Mouse (Mus musculus): ENCODE data around the gene Wwox. TPM values are rescaled to one million over a fixed set of nuclear protein-coding genes. Genes with fewer than 3 reads are reported as not detected.
A peak's percentile ranks its signal among the peaks of the same experiment; 100 is the strongest.

Gene Wwox
- total RNA-seq, 1 experiment from 2014 or later, result 11.8 TPM

- ATAC-seq (replicated peaks; ENCODE audit: low read depth, poor library complexity, severe bottlenecking), result no peak
Measured at GRCm38 (mm10) chr8:115033194-115033593, 593.7 kb downstream of the Wwox start.

DNA sequence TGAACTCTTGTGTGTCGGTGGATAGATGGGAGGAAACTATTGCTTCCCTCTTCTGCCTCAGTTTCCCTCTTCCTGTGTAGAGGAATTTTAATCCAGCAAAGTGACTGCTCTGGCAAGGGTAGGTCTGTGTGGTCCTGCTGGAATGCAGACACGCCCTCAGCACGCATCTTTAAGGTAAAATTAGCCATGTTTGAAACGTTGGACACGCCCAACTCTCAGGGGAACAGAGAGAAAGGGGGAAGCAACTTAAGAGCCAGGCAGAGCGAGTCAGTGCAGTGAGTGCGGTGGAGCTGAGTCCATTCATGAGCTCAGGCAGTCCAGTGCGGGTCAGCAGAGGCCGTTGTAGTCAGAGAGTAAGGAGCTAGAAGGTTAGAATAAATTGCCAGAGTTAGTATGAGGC, 596.6 kb downstream of the Wwox start:
- no peak for ATAC-seq (replicated peaks; ENCODE audit: low read depth, poor library complexity, severe bottlenecking)

DNA sequence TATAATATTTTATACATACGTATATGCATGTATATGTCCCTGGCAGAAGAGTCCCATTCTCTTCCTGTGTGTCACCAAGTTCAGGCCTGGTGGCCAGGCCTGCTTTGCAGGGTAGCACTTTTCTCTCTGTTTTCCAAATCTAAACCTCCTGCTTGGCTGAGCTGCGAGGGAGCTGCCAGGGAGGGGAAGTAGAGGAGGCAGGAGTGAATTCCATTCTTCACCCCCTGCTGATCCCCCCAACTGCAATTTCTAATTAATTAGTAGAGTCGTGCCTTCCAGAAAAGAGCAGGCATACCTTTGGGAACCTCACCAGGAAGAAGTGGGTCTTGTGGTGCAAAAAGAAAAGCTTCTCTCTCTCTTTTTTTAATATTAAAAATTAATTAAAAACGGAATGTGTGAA, 599.0 kb downstream of the Wwox start:
- no peak for ATAC-seq (replicated peaks; ENCODE audit: low read depth, poor library complexity, severe bottlenecking)

DNA sequence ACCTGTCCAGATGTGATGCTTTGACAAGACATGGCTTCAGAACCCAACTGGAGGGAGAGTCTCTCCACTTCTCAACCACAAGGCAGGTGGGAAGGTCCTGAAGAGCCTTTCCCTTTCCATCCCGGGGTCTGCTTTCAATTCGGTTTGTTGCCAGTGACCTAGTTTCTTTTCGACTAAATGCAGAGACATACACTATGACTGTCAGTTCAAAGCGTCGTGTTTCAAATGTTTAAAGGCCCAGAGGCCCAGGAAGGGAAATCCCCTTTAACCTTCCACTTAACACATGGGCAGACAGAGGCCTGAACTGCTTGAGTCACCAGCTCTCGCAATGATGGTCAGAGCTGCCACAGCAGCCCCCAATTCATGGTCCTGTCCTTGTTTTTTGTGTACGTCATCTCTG, 606.3 kb downstream of the Wwox start:
- no peak for ATAC-seq (replicated peaks; ENCODE audit: low read depth, poor library complexity, severe bottlenecking)

DNA sequence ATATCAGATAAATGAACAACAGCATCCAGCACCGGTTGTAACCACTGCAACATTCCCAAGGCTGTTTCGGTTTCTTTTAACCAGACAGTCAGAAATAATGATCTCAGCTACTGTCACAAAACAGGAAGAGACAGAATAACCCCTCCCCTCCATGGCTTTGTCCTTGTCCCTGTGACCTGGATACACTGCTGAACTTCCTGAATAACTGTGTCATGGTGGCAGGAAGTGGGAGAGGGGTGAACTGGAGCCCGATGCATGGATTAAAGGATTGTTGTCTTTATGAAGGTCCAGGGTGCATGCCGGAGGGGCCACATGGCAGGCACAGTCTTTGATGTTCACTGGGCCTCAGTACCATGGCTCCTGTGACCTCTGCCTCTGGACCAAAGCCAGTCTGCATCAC, 607.0 kb downstream of the Wwox start:
- ATAC-seq (replicated peaks; ENCODE audit: low read depth, poor library complexity, severe bottlenecking), result 0 out of 2 replicates have a peak, but pooled peaks have one; percentile 22

GRCm38 (mm10) chr8:115058193-115058835, 618.9 kb downstream of the Wwox start:
- ATAC-seq (replicated peaks; ENCODE audit: low read depth, poor library complexity, severe bottlenecking), result no peak

GRCm38 (mm10) chr8:115063623-115064022, 624.2 kb downstream of the Wwox start:
- no peak for ATAC-seq (replicated peaks; ENCODE audit: low read depth, poor library complexity, severe bottlenecking)

DNA sequence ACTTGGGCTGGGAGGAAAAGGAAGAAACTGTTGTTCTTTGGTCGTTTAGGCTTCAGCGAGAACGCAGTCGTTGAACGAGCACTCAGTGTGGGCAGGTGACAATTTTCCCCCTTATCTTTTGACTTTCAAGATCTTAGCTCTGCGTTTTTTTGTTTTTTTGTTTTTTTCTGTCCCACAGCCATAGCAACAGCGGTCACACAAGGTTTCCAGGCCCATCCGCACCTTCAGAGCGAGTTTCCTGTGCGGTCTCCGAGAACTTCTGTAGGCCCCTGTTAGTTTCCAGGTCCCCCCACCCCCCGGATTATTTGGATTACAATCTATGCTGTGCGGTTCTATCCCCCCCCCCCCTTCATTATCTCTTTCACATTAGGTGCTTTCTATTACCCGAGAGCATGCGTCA, 625.2 kb downstream of the Wwox start:
- no peak for ATAC-seq (replicated peaks; ENCODE audit: low read depth, poor library complexity, severe bottlenecking)

GRCm38 (mm10) chr8:115065386-115065785, 625.9 kb downstream of the Wwox start:
- ATAC-seq (replicated peaks; ENCODE audit: low read depth, poor library complexity, severe bottlenecking), result no peak

DNA sequence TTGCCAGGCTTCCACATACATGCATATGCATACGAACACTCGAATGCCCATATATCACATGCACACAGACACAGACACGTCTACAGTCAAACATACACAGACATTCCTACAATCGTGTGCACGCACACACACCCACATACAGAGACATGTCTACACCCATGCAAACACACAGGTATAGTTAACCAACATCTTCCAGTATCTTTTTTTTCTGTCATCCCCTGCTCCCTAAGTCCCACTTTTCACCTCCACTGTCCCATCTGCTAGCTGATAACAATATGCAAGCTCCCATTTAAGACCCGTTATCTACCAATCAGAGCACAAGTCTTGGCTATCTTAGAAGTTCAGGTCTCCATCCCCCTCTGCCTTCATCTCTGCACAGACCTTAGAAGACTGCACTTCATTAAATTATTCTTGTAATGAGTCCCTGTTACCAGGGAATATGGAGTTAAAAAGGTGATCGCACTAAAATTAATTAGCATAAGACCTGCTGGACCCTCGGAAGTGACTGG, 627.1 kb downstream of the Wwox start:
- no peak for ATAC-seq (replicated peaks; ENCODE audit: low read depth, poor library complexity, severe bottlenecking)

- ATAC-seq (replicated peaks; ENCODE audit: low read depth, poor library complexity, severe bottlenecking), result no peak; the same call in 1 of the 2 replicates
Measured at GRCm38 (mm10) chr8:115068723-115069122, 629.3 kb downstream of the Wwox start.

DNA sequence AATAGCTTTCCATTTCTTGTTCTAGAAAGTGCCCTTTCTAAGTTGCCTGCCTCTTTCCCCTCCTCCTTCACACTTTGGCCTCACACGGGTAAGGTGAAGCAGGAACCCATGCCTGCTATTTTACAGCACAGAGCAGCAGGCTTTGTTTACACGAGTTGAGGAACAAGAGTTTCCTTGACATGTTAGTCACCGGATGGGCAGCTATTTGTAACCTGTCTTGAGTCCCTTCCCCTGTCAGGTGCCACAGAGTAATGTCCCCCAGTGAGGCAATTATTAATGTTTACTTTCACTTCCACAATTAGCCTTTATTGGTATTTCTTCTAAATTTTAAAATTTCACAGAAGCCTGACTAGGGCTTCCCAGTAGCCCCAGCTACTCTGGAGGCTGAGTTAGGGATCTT, 630.8 kb downstream of the Wwox start:
- 0 out of 2 replicates have a peak, but pooled peaks have one; percentile 22 for ATAC-seq (replicated peaks; ENCODE audit: low read depth, poor library complexity, severe bottlenecking)

- no peak for ATAC-seq (replicated peaks; ENCODE audit: low read depth, poor library complexity, severe bottlenecking)
Measured at GRCm38 (mm10) chr8:115071231-115071630, 631.8 kb downstream of the Wwox start.

DNA sequence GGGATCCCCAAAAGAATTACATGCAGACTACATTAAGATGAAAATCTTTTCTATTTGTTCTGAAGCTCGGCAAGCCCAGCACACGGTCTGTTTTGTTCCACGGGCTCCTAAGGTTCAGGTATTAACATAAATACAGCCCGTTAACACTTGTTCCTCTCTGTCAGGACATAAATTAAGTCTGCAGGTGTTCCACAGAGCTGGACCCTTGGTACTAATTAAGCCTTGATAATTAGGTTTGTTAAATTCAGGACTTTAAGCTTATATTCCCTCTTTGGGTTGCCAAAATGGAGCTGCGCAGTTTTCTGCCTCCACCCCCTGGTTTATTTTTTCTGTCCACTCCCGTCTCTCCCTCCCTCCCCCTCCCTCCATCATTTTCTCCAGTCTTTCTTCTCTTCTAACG, 638.8 kb downstream of the Wwox start:
- ATAC-seq (replicated peaks; ENCODE audit: low read depth, poor library complexity, severe bottlenecking), result no peak

DNA sequence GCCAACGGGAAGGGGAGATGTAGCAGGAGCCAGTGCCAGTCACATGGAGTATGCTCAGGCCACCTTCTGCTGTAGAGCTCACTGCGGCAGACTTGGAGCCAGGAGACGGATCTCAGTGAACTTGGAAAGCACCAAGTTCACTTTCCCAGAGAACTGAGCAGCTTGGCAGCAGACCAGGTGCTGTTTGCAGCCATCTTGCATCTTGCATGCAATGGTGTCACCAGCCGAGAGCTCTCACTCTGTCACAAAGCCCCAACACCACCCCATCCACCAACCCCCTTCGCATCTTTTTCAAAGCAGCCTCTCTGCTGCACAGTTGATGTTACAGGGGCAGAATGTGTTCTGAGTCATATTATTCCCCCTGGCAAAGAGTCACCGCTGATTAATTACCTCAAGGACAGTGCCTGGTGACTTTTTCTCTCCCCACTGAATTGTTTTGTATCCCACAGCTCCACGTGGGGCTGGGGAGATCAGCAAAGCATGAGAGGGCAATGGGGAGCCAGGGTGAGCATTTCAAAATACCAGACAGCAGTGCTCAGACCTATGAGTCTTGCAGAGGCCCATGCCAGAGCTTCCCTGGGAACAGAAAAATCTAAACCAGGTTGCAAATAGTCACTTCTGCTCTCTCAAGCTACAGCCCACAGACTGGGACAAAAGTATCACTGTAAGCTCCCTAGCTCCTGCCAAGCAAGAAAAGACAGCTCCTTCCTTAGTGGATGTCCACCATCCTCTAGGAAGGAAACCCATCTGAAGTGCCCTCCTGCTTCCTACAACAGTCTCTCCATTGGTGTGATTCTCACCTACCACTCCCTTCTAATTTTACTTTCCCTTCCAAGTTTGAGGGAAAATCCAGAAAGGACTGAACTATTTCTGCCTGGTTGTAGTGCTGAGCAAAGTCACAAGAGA, 642.1 kb downstream of the Wwox start:
- no peak for ATAC-seq (replicated peaks; ENCODE audit: low read depth, poor library complexity, severe bottlenecking)

DNA sequence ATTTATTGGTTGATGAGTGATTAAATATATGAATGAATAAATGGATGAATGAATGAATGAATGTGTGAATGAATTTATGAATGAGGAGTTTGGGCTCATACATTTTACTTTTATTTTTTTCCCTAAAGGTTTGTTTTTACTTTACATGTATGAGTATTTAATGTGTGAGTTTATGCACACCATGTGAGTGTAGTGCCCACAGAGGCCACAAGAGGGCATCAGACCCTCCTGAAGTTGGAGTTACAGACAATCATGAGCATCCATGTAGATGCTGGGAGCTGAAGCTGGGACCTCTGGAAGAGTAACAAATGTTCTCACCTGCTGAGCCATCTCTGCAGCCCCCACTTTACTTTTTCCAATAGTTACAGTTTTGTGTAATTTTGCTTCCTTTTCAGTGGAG, 648.7 kb downstream of the Wwox start:
- no peak for ATAC-seq (replicated peaks; ENCODE audit: low read depth, poor library complexity, severe bottlenecking)

DNA sequence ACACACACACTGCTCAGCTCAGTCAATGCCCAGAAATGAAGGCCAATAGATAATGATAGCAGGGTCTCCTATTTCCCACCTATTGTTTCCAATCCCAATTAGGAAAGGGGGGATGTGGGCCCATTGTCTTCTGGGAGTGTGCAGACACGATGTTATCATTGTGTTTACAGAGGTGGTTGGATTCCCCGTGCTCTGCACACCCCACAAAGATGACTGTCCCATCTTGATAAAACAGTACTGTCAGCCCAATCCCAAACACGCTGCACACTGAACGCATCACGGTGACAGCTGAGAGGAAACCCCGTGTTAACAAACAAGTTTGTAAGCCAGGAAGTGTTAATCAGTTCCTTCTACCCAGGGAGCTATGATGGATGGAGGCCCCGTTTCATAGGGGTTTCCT, 650.3 kb downstream of the Wwox start:
- ATAC-seq (replicated peaks; ENCODE audit: low read depth, poor library complexity, severe bottlenecking), result peak; percentile 22; the same call in 1 of the 2 replicates

GRCm38 (mm10) chr8:115090202-115090601, 650.7 kb downstream of the Wwox start:
- no peak for ATAC-seq (replicated peaks; ENCODE audit: low read depth, poor library complexity, severe bottlenecking)

DNA sequence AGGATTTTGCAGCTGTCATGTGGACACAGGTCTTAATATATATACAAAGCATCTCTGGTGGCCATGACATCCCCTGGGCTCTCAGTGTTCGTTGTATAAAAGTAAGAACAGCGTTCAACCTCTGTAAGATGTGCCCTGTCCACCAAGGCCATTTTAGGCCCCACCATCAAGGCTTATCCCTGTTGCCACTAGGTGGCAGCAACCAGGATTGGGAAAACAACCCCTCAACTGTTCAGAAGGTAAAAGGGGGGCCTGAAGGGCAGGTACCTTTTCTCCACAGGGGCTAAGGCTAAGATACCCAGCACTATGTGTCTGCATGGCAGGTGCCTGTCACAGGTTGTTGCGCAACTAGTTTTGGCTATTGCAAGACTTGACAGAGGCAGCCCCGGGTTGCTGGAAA, 656.1 kb downstream of the Wwox start:
- ATAC-seq (replicated peaks; ENCODE audit: low read depth, poor library complexity, severe bottlenecking), result 0 out of 2 replicates have a peak, but pooled peaks have one; percentile 47

DNA sequence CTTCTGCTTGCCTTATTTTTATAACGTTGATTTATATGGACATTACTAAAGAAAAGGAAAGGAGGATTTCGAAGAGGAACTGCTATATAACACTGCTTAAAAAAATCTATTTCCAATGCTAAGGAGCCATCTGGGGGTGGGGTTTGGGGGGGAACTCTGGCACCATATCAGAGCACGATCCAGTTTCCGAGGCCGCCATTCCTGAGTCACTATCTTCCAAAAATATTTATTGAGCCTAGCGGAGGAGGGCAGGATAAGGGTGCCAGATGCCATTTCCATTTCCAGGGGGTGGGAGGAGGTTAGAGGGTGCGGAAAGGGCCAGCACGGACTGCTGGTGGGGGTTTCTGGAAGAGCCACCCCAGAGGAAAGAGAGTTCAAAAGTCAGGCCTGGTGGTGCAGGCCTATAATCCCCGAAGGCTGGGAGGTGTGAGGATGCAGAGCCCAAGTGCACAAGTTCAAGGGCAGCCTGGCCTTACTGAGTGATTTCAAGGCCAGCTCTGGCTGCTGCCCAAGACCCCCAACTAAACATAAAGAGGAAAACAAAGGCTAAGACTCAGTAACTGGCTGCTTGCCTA, 658.6 kb downstream of the Wwox start:
- no peak for ATAC-seq (replicated peaks; ENCODE audit: low read depth, poor library complexity, severe bottlenecking)

DNA sequence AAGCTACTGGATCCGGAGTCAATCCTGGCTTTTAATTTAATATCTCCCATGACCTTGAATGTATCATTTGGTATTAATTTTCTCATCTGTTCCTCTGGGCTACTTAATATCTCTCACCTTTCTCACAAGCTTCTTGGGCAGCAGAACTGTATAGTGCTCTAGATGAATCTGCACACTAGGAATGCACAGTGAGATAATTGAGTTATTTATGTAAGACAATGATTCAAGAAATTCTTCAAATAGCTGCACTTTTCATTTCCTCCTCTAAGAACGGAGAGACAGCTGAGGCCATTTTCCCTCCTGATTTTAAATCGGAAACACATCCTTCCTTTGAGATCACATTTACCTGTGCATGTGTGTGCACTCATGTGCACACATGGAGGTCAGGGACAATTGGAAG, 669.9 kb downstream of the Wwox start:
- no peak for ATAC-seq (replicated peaks; ENCODE audit: low read depth, poor library complexity, severe bottlenecking)
